Mouse (Mus musculus): ENCODE measurements around the gene Vps52. TPM values are rescaled to one million over a fixed set of nuclear protein-coding genes. Genes with fewer than 3 reads are reported as not detected.

Vps52 gene
- polyA plus RNA-seq, 1 experiment from 2014 or later, result 43.8 TPM

GRCm38 (mm10) chr17:33965846-33966550 lies 10.4 kb downstream of the Vps52 start:
- Histone ChIP-seq H3K9ac (ENCODE audit: low read length) (no peak overlapping the region), H3K4me3 (ENCODE audit: low read depth, low read length) (no peak overlapping the region), H3K4me1 (ENCODE audit: control insufficient read depth, insufficient read depth, low read length) (no peaks in the 10 kb centered on the region), H3K4me2 (ENCODE audit: low read depth) (no peak overlapping the region), H3K9me3 (ENCODE audit: control insufficient read depth, low read length) (no peaks in the 10 kb centered on the region), H3K36me3 (ENCODE audit: control insufficient read depth, insufficient read depth, low read length) (peaks cover 4% of the 10 kb centered on the region), H3K27me3 (ENCODE audit: control insufficient read depth, insufficient read depth, low read length) (no peaks in the 10 kb centered on the region), H3K27ac (ENCODE audit: low read depth, low read length) (no peak overlapping the region)
- WGBS, result 84% methylated on average over 16 of the region's 16 CpGs
- no peak for DNase-seq (ENCODE audit: low spot score)
- no peak for ATAC-seq (ENCODE audit: insufficient read depth, low FRiP score, low TSS enrichment)

GRCm38 (mm10) chr17:33968489-33968888 lies 12.9 kb downstream of the Vps52 start:
- no peak overlapping the region for H3K27ac ChIP-seq (ENCODE audit: low read depth, low read length)
- DNase-seq (ENCODE audit: low spot score) (peak; percentile 90), ATAC-seq (ENCODE audit: insufficient read depth, low FRiP score, low TSS enrichment) (peak; percentile 53; the same call in 1 of the 2 replicates)
- H3K36me3 ChIP-seq (ENCODE audit: control insufficient read depth, insufficient read depth, low read length), result peaks cover under 1% of the 10 kb centered on the region; the same call in 1 of the 2 replicates
- no peak overlapping the region for H3K4me3 ChIP-seq (ENCODE audit: low read depth, low read length)
- no peak overlapping the region for H3K4me2 ChIP-seq (ENCODE audit: low read depth)
- no peak overlapping the region for H3K9ac ChIP-seq (ENCODE audit: low read length)
- no peaks in the 10 kb centered on the region for H3K27me3 ChIP-seq (ENCODE audit: control insufficient read depth, insufficient read depth, low read length)
- no peaks in the 10 kb centered on the region for H3K4me1 ChIP-seq (ENCODE audit: control insufficient read depth, insufficient read depth, low read length)
- H3K9me3 ChIP-seq (ENCODE audit: control insufficient read depth, low read length), result no peaks in the 10 kb centered on the region
- 3% methylated on average over 9 of the region's 9 CpGs for WGBS

GRCm38 (mm10) chr17:33968927-33969326 lies 13.3 kb downstream of the Vps52 start:
- WGBS, result 33% methylated on average over 5 of the region's 5 CpGs
- Histone ChIP-seq H3K27me3 (ENCODE audit: control insufficient read depth, insufficient read depth, low read length) (no peaks in the 10 kb centered on the region), H3K36me3 (ENCODE audit: control insufficient read depth, insufficient read depth, low read length) (no peaks in the 10 kb centered on the region; the same call in 1 of the 2 replicates), H3K4me3 (ENCODE audit: low read depth, low read length) (no peak overlapping the region), H3K4me2 (ENCODE audit: low read depth) (no peak overlapping the region), H3K9me3 (ENCODE audit: control insufficient read depth, low read length) (no peaks in the 10 kb centered on the region), H3K9ac (ENCODE audit: low read length) (no peak overlapping the region), H3K4me1 (ENCODE audit: control insufficient read depth, insufficient read depth, low read length) (no peaks in the 10 kb centered on the region), H3K27ac (ENCODE audit: low read depth, low read length) (no peak overlapping the region)
- ATAC-seq (ENCODE audit: insufficient read depth, low FRiP score, low TSS enrichment) (0 out of 2 replicates have a peak, but pooled peaks have one; percentile 27), DNase-seq (ENCODE audit: low spot score) (no peak)

GRCm38 (mm10) chr17:33969394-33969793 lies 13.8 kb downstream of the Vps52 start:
- Histone ChIP-seq H3K27ac (ENCODE audit: low read depth, low read length) (no peak overlapping the region), H3K36me3 (ENCODE audit: control insufficient read depth, insufficient read depth, low read length) (no peaks in the 10 kb centered on the region; the same call in 1 of the 2 replicates), H3K9ac (ENCODE audit: low read length) (no peak overlapping the region), H3K4me3 (ENCODE audit: low read depth, low read length) (no peak overlapping the region), H3K4me1 (ENCODE audit: control insufficient read depth, insufficient read depth, low read length) (no peaks in the 10 kb centered on the region), H3K27me3 (ENCODE audit: control insufficient read depth, insufficient read depth, low read length) (no peaks in the 10 kb centered on the region), H3K4me2 (ENCODE audit: low read depth) (no peak overlapping the region), H3K9me3 (ENCODE audit: control insufficient read depth, low read length) (no peaks in the 10 kb centered on the region)
- 77% methylated on average over 4 of the region's 4 CpGs for WGBS
- no peak for ATAC-seq (ENCODE audit: insufficient read depth, low FRiP score, low TSS enrichment)
- DNase-seq (ENCODE audit: low spot score), result no peak

- Histone ChIP-seq H3K4me1 (ENCODE audit: control insufficient read depth, insufficient read depth, low read length) (no peaks in the 10 kb centered on the region), H3K27ac (ENCODE audit: low read depth, low read length) (no peak overlapping the region), H3K9me3 (ENCODE audit: control insufficient read depth, low read length) (no peaks in the 10 kb centered on the region), H3K36me3 (ENCODE audit: control insufficient read depth, insufficient read depth, low read length) (no peaks in the 10 kb centered on the region), H3K4me3 (ENCODE audit: low read depth, low read length) (no peak overlapping the region), H3K27me3 (ENCODE audit: control insufficient read depth, insufficient read depth, low read length) (peaks cover 9% of the 10 kb centered on the region), H3K9ac (ENCODE audit: low read length) (no peak overlapping the region), H3K4me2 (ENCODE audit: low read depth) (no peak overlapping the region)
- WGBS, result 22% methylated on average over 1 of the region's 1 CpGs
- ATAC-seq (ENCODE audit: insufficient read depth, low FRiP score, low TSS enrichment) (no peak), DNase-seq (ENCODE audit: low spot score) (peak; percentile 29)
These were observed 17.1 kb downstream of the Vps52 start for GRCm38 (mm10) chr17:33972691-33973090.

GRCm38 (mm10) chr17:33973572-33973971 lies 18.0 kb downstream of the Vps52 start:
- Histone ChIP-seq H3K27ac (ENCODE audit: low read depth, low read length) (no peak overlapping the region), H3K4me3 (ENCODE audit: low read depth, low read length) (no peak overlapping the region), H3K27me3 (ENCODE audit: control insufficient read depth, insufficient read depth, low read length) (peaks cover 18% of the 10 kb centered on the region), H3K4me2 (ENCODE audit: low read depth) (no peak overlapping the region), H3K4me1 (ENCODE audit: control insufficient read depth, insufficient read depth, low read length) (no peaks in the 10 kb centered on the region), H3K9ac (ENCODE audit: low read length) (no peak overlapping the region), H3K9me3 (ENCODE audit: control insufficient read depth, low read length) (no peaks in the 10 kb centered on the region), H3K36me3 (ENCODE audit: control insufficient read depth, insufficient read depth, low read length) (no peaks in the 10 kb centered on the region)
- no peak for ATAC-seq (ENCODE audit: insufficient read depth, low FRiP score, low TSS enrichment)
- DNase-seq (ENCODE audit: low spot score), result no peak
- WGBS, result 70% methylated on average over 3 of the region's 3 CpGs

DNA sequence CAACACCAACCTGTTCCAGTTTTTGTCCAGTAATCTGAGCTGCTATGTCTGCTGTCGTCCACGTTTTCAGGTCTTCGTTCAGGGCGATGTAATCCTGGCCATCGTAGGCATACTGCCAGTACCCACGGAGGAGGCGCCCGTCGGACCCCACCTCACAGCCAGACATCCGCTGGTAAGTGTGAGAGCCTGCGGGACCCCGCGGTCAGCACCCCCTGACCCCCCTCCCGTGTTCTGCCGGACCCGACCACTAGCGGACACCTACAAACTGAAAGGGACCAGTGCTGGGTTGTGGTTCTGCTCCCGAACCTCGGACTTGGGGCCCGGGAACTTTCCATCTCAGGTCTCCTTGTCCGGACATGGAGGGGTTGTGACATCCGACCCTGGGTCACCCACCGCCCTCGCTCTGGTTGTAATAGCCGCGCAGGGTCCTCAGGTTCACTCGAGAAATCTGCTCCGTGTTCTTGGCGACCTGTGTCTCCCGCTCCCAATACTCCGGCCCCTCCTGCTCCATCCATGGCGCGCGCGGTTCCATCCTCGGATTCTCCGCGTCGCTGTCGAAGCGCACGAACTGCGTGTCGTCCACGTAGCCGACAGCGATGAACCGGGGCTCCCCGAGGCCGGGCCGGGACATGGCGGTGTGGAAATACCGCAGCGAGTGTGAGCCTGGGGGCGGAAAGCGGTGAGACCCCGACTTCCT lies 22.4 kb downstream of the Vps52 start:
- 2% methylated on average over 57 of the region's 57 CpGs for WGBS
- peak overlapping the region; percentile 54 for H3K4me2 ChIP-seq (ENCODE audit: low read depth)
- H3K9me3 ChIP-seq (ENCODE audit: control insufficient read depth, low read length), result no peaks in the 10 kb centered on the region
- H3K4me3 ChIP-seq (ENCODE audit: low read depth, low read length), result peak overlapping the region; percentile 30
- no peak overlapping the region for H3K27ac ChIP-seq (ENCODE audit: low read depth, low read length)
- no peak for DNase-seq (ENCODE audit: low spot score)
- H3K27me3 ChIP-seq (ENCODE audit: control insufficient read depth, insufficient read depth, low read length), result peaks cover 30% of the 10 kb centered on the region
- H3K4me1 ChIP-seq (ENCODE audit: control insufficient read depth, insufficient read depth, low read length), result no peaks in the 10 kb centered on the region
- ATAC-seq (ENCODE audit: insufficient read depth, low FRiP score, low TSS enrichment), result no peak
- no peaks in the 10 kb centered on the region for H3K36me3 ChIP-seq (ENCODE audit: control insufficient read depth, insufficient read depth, low read length)
- H3K9ac ChIP-seq (ENCODE audit: low read length), result peak overlapping the region; percentile 18

- no peaks in the 10 kb centered on the region for H3K9me3 ChIP-seq (ENCODE audit: control insufficient read depth, low read length)
- under 1% methylated on average over 16 of the region's 17 CpGs for WGBS
- peak overlapping the region; percentile 54 for H3K4me2 ChIP-seq (ENCODE audit: low read depth)
- H3K27me3 ChIP-seq (ENCODE audit: control insufficient read depth, insufficient read depth, low read length), result peaks cover 30% of the 10 kb centered on the region
- ATAC-seq (ENCODE audit: insufficient read depth, low FRiP score, low TSS enrichment), result no peak; the same call in 1 of the 2 replicates
- H3K36me3 ChIP-seq (ENCODE audit: control insufficient read depth, insufficient read depth, low read length), result no peaks in the 10 kb centered on the region
- peak overlapping the region; percentile 30 for H3K4me3 ChIP-seq (ENCODE audit: low read depth, low read length)
- H3K9ac ChIP-seq (ENCODE audit: low read length), result peak overlapping the region; percentile 18; the same call in 1 of the 2 replicates
- no peaks in the 10 kb centered on the region for H3K4me1 ChIP-seq (ENCODE audit: control insufficient read depth, insufficient read depth, low read length)
- H3K27ac ChIP-seq (ENCODE audit: low read depth, low read length), result no peak overlapping the region
- DNase-seq (ENCODE audit: low spot score), result peak; percentile 30
These were observed 23.0 kb downstream of the Vps52 start for GRCm38 (mm10) chr17:33978631-33979031.

Data from neural tube, embryonic 11.5 days (tissue).